Mouse (Mus musculus) subcutaneous adipose tissue, adult 2 months (tissue): Measurements from ENCODE around the gene Anks1. TPM values are rescaled to one million over a fixed set of nuclear protein-coding genes. Genes with fewer than 3 reads are reported as not detected.

Experiments used
- polyA plus RNA-seq: library from polyadenylated mRNA; depleted of rRNA; stranded (reverse); fragments of >200 nt; gene quantifications from 2 replicates; pipeline ENCODE4 v1.2.3, GENCODE M21; 2012; ENCODE audit warnings: low replicate concordance; rRNA removed

Anks1 gene
- 57.7 and 64.4 TPM in 2 replicates for polyA plus RNA-seq

DNA sequence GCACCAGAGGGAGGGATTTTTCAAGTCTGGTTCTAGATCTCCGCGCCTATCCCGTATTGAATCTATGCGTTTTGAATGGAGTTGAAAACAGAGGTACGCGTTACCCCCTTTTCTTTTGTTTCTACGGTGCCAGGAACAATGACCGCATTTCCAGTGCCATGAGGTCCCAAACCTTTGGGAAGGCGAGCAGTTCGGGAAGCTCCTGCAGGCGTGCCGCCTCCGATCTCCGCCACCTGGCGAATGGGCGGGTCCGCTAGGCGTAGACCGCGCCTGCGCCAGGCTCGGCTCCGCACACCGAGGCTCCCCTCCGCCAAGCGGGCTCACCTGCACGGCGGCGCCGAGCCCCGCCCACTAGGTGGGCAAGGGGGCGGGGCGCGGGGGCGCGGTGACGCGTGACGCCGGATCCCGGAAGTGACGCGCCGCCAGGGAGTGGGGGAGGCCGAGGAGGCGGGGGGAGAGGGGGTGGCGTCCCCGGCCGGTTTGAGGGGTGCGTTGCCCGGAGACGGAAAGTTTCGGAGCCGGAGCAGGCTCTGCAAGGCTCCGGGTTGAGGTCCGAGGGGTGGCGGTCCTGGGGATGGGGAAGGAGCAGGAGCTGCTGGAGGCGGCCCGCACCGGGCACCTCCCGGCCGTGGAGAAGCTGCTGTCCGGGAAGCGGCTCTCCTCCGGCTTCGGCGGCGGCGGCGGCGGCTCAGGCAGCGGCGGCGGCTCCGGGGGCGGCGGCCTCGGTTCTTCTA is at the start of gene Anks1:
Anks1 (plus strand) TSS at position 419 of the 734 bp plus-strand sequence.

DNA sequence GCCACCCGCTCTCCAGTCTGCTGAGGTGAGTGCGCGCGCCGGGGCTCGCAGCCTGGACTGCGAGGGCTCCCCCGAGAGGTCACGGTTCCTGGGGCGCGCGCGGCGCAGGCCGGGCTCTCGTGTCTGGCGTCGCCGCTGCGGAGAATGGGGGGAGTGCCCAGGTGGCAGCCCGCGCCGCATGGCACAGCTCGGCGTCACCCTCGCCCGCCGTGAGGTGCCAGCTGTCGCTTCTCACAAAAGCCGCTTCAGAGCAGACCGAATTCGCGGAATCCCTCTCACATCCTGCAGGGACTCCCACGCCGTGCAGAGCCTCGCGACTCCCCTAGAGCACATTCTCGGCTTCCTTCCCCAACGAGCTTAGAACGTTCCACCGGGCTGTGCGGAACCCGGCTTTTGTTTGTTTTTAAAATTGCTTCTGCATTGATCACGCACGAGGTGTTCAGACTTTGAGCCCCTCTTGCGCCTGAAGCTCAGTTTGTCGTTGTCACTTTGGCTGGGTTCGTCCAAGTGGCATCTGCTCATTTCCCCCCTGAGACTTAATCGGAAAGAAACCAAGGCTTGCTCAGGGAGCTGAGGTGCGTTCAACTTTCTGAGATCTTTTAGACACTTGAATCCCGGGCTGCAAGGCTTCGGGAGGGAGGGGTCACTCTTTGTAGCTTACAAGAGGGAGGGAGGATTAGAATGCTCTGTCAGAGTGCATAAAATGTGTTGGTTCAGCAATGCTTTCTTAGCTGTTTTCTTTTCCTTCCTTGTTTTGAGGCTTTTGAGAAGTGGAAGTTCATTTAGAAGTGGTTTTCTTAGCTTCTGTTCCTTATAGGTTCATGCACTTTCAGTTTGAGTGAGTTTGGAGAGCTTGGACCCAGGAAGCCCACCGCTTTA is 755 bp downstream of the Anks1 start, which contains the start of gene Taf11:
Taf11 (minus strand) TSS at position 223 of the 879 bp plus-strand sequence.

DNA sequence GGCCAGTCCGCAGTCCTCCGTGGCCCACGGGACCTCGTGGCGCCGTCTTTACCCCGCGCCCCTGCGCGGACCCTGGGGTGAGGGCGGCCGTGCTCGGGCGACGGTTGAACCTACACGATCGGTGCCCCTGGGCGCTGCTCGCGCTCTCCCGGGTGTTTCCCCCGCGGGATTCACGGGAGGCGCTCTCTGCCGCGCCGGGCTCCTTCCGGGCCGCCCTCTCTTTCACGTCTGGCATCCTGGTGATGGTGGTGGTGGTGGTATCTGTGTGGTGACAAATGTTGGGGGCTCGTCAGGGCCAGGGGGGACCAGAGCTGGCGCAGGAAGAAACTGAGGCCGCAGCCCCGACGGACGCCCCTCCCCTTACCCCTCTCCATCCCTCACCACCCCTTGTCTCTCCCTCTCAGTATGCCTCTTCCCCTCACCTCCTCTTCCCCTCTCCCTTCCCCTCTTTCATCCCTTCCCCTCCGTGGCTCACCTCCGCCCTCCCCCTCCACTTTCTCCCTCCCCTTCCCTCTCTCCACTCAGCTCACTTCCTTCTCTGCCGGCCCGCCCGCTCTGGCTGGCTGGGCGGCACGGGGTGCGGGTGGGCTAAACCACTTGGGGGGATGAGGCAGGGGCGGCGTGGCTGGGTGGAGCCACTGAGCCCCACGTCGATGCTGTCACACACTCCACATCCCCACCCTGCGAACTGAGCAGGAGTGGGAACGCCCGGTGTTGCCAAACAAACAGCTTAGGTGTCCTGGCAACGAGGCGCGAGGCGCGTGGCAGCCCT is 171.1 kb downstream of the Anks1 start, which contains the start of gene Tcp11:
Tcp11 (minus strand) TSS at position 595 of the 772 bp plus-strand sequence.

Other genes starting within 250 kb of the Anks1 start
- 1.4 TPM in 1 of 2 replicates, not detected in the other for gene Spdef, start 180.4 kb upstream of the Anks1 start, polyA plus RNA-seq
- 100 and 121 TPM in 2 replicates for gene D17Wsu92e, start 88.7 kb upstream of the Anks1 start, polyA plus RNA-seq
- gene Snrpc, start 71.2 kb upstream of the Anks1 start, polyA plus RNA-seq = 64.1 and 86.3 TPM in 2 replicates
- gene Uhrf1bp1, start 52.9 kb upstream of the Anks1 start, polyA plus RNA-seq = 18.8 and 28.8 TPM in 2 replicates
- 14.2 and 16.5 TPM in 2 replicates for gene Taf11, start 538 bp downstream of the Anks1 start, polyA plus RNA-seq
- 0.27 and 3.8 TPM in 2 replicates for gene Tcp11, start 171.3 kb downstream of the Anks1 start, polyA plus RNA-seq
- gene Scube3, start 232.8 kb downstream of the Anks1 start, polyA plus RNA-seq = 0.80 and 1.3 TPM in 2 replicates